Mouse (Mus musculus) thymus, postnatal 14 days (tissue): ENCODE data around the gene Sfrp4.
A peak's percentile ranks its signal among the peaks of the same experiment; 100 is the strongest.
"Not testable (repeated sequence)": the region's sequence is repeated elsewhere in the genome, so short reads cannot be mapped to it uniquely, and the experiment has no call there.

Experiments used
- DNase-seq: peaks from one replicate; pipeline ENCODE4 v3.0.0; 2021

The Sfrp4 gene

DNA sequence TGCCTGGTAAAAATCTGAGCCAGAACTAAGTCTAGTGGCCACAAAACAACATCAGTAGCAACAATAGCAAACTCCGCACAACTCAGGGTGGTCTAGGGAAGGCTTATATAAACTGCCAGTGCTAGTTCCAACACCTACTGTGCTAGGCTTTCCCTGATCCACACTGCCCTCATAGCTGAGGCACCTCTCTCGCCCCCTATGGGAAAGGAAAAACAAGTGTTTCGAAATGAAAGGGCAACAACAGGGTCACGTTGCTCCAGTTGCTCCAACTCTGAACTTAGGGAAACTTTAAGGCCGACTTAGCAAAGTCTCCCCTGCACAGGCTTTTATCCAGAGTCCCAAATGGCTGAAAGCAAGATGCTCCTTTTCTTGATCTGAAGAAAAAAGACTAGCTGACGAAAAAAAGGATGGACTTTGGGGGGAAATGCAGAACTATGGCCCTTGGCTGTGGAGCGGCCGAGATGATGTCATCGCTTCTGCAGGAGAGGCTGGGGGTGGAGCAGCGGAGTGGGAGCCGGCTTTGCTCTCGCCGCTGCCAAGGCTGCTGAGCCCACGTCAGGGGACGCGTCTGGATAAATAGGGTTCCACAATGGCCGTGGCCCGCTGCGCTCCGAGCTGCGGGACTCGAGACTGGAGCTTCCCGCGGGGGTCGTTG lies at the start of gene Sfrp4:
Gene Sfrp4 (plus strand): TSS at position 532 of the 655 bp plus-strand sequence.
- peak; percentile 6 for DNase-seq

- not testable (repeated sequence) for DNase-seq
Observed at GRCm38 (mm10) chr13:19574723-19575122, 48.2 kb upstream of the Sfrp4 start.

DNA sequence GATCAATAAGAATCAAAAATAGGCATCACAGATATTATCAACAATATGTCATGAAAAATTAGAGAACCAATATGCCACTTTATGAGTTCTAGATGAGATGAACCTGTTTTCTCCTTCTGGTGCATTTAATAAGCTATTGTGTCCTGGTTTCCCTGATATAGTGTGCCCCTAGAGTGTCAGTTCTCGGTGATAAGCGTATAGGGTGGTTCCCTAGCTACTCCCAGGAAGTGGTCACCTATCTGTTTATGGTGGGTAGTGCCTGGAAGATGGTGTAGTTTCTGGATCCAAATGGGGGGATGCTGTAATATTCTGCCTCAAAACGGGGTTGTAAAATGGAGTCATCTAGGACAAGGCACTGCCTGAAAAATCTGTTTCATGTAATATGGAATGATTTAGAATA lies 47.0 kb upstream of the Sfrp4 start:
- no peak for DNase-seq

GRCm38 (mm10) chr13:19590996-19591759 lies 31.7 kb upstream of the Sfrp4 start:
- DNase-seq: no peak

DNA sequence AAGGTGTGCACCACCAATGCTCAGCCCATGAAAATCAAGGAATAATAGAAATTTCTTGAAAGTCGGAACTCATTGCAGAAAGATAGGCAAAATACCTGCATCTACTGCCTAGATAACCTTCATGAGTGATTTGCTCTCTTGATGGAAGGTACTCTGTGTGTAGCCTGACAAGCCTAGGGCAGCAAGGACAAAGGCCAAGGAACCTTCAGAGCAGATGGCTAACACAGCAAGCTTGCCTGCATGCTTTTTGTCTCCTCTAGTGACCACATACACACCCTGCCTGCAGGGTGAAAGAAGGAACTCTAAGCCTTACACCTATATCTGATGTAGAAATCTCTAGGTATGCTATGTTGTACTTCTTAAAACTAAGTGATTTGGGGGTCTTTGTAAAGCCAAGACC lies 27.8 kb upstream of the Sfrp4 start:
- no peak for DNase-seq

GRCm38 (mm10) chr13:19599242-19599641 lies 23.7 kb upstream of the Sfrp4 start:
- DNase-seq: no peak

GRCm38 (mm10) chr13:19602531-19602930 lies 20.4 kb upstream of the Sfrp4 start:
- DNase-seq: no peak

GRCm38 (mm10) chr13:19603719-19604118 lies 19.2 kb upstream of the Sfrp4 start:
- DNase-seq: no peak

- no peak for DNase-seq
Observed at GRCm38 (mm10) chr13:19604916-19605315, 18.0 kb upstream of the Sfrp4 start.

- DNase-seq: no peak
Observed at GRCm38 (mm10) chr13:19608120-19608519, 14.8 kb upstream of the Sfrp4 start.

DNA sequence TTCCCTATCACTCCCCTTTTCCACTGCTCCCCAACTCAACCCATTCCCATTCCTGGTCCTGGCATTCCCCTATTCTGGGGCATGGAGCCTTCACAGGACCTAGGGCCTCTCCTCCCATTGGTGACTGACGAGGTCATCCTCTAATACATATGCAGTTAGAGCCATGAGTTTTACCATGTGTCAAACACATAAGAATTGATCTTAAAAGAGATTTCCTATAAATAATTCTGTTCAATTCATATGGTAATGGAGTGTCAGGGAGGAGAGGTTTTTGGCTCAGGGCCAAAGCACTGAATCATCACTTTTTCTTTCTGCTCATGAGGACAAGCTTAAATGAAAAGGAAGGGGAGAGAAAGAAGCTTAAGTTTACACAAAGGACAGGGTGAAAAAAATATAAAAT lies 10.6 kb upstream of the Sfrp4 start:
- DNase-seq: no peak

- DNase-seq: no peak
Observed at GRCm38 (mm10) chr13:19612963-19613362, 9.9 kb upstream of the Sfrp4 start.

DNA sequence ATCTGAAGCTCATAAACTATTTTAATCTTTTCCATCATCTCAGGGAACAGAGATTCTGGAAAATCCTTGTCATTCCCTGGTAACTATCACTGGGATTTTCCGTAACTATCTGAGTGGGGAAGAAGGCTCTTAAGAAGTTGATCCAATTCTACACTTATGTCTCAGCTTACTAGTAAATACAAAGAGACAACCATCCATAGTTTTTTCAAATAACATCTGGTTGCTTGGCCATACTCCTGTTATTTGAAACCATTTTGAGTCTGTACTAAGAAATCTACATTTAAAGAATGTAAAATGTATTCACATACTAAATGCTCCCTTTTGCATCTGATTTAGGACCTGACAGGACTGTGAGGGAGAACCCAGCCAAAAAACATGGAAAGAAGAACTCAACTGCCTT lies 9.5 kb upstream of the Sfrp4 start:
- no peak for DNase-seq

DNA sequence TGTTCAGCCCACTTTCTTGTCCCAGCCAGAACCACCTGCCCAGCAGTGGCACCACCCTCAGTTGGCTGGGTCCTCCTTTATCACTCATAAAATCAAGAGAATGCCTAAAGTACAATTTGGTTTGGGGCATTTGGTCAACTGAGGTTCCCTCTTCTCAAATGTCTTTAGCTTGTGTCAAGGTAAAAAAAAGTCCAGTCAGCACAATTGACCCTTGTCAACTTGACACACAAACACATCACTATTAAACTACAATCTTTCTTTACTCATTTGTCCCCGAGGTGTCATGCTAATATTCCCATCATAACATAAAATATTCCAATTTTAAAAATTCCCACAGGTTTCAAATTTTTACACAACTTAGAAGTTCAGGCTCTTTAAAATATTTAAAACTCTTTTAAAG lies 8.6 kb upstream of the Sfrp4 start:
- DNase-seq: no peak

DNA sequence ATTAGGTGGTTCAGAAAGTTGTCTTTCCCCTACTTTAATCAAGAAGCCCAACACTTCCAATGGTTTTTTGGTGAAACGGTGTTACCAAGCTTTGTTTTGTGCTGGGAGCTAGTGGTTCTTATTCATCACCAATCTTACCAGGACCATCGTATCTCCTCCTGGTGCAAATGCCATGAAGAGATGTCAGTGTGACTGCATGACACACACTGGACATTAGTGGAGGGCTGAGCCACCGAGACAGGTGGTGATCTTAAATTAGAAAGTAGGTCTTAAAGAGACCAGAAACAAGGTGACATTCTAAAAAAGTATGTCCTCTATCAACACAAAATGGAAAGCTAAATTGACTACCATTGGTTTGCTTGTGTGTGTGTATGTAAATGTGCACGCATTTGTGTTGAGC lies 4.8 kb upstream of the Sfrp4 start:
- no peak for DNase-seq

DNA sequence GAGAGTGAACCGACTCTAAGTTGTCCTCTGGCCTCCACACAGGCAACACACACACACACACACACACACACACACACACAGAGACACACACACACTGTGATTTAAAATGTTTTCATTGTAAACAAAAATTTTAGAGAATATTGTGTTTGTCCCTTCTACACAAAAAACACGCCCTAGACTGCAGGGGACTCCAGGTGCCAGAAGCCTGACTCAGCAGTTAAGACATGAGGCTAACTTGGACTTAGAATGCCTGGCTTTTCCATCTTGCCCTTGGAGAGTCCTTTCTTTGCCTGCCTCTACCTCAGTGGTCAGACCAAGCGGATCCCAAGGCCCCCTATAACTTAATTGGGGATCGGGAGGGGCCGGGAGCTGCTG lies 4.1 kb upstream of the Sfrp4 start:
- no peak for DNase-seq

DNA sequence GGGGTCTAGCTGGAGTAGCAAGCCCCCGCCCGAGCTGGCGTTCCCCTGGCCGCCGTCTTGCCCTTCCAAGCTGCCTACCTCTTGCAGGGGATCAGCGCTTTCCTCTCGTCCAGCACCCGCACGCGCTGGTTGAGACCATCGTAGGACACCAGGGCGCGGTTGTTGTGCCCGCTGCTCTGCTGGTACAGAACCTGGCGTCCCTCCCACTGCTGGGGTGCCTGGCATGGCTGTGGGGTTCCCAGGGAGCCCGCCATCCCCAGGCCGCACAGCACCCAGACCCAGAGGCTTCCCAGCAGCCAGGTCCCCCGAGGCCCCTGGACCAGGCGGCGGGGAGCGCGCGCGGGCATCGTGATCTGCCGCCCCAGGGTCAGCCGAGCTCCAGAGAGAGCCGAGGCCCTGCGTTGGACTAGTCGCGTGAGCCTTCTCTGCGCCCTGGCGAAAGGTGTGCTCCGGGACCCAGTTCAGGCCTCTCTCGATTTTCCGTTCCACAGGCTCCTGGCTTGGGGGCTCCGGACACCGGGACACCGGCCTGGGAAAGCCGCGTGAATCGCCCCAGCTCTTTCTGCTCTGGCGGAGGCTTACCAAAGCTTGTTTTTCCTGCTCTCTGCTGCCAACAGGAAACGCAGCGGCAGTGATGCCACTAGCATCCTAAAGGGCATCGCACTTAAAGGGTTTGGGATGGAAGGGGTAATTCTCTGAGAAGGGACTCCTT lies 3.5 kb upstream of the Sfrp4 start, which contains the start of gene Epdr1:
Gene Epdr1 (minus strand): TSS at position 712 of the 712 bp plus-strand sequence.
- peak; percentile 54 for DNase-seq

DNA sequence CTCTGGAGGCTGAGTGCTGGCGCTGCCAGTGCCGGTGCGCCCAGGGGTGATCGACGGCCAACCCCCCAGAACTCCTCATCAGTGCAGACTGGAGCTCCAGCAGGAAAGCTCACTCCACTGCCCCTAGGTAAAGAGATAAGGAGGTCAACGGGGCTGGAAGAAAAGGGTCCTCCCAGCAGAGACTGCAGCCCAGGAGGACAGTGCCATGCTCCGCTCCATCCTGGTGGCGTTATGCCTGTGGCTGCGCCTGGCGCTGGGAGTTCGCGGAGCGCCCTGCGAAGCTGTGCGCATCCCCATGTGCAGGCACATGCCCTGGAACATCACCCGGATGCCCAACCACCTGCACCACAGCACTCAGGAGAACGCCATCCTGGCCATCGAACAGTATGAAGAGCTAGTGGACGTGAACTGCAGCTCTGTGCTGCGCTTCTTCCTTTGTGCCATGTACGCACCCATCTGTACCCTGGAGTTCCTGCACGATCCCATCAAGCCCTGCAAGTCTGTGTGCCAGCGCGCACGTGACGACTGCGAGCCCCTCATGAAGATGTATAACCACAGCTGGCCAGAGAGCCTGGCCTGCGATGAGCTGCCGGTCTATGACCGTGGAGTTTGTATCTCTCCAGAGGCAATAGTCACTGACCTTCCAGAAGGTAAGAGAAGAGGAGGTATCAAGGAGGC lies 463 bp downstream of the Sfrp4 start:
- no peak for DNase-seq

DNA sequence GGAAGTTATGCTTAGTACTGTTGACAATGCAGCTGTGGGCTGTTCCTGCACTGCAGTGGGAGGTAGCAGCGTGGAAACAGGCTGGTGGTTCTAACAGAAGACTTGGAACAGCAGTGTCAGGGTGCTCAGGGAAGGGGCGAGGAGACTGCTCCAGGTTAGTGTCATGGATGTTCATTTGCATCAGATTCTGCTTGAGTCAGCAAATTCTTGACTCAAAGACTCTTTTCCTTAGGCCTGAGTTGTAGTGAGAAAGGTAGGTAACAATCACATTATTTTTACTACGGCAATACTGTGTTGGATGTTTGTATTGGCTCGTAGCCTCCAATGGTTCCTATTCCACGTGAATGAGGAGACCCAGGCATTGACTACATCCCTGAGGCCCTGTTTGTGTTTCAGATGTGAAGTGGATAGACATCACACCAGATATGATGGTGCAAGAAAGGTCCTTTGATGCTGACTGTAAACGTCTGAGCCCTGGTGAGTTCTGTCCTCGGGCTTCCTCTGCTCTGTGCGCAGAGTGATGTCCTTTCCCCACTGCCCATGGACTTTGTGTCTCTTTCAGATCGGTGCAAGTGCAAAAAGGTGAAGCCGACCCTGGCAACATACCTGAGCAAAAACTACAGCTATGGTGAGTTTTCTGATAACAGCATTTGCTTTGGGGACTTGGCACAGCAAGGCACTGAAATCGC lies 1.9 kb downstream of the Sfrp4 start:
- no peak for DNase-seq

GRCm38 (mm10) chr13:19626473-19626872 lies 3.6 kb downstream of the Sfrp4 start:
- no peak for DNase-seq

- no peak for DNase-seq
Observed at GRCm38 (mm10) chr13:19630768-19631709, 8.1 kb downstream of the Sfrp4 start.

DNA sequence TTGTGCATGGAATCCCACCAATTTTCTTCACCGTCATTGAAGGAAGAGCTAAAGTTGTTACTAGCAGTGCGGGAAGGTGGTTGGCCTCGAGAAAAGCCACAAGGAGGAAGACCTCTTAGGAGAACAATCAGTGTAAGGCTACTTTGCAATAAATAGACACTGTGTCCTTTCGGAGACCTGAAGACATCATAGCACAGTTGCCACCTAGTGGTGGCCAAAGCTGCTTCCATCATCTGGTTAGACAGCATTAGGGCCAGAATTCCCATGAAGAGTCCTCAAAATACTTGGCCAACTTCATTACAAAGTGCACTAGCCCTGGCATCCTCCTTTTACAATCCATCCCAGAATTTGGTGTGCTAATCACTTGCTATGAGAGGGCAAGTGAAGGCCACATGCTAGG lies 13.2 kb downstream of the Sfrp4 start:
- DNase-seq: no peak
